Mouse (Mus musculus) spleen, adult 2 months (tissue): Measurements from ENCODE around the gene Psat1.

Experiments
- CTCF ChIP-seq: fragments of 200-500 bp; IDR thresholded peaks from 2 replicates; pipeline ENCODE4 v1.5.1; 2011; ENCODE audit warnings: mild to moderate bottlenecking, inconsistent platforms; ENCODE audit not compliant: insufficient read depth, insufficient read length, insufficient replicate concordance; ENCODE audit errors: extremely low read depth
- POLR2A ChIP-seq: fragments of 200-500 bp; IDR thresholded peaks from 2 replicates; pipeline ENCODE4 v1.6.1; 2011; ENCODE audit warnings: low read depth, low read length, inconsistent platforms

DNA sequence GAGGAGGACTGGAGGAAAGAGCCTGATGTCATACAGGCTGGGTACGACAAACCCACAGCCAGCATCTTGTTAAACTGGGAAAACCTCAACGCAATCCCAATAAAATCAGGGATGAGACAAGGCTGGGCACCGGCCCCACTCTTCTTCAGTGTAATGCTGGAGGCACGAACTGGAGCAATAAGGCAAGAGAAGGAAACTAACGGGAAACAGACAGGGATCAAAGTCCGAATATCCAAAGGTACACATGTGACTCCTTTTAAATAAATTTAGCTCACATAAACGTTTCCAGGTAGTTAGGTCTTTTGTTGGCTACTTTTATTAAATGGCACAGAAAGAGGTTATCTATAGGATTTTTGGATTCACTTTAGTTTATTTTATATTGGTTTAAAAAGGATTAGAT lies 1.3 kb upstream of the Psat1 start:
- TF ChIP-seq CTCF (no peak), POLR2A (no peak)
